Mouse (Mus musculus): ENCODE results near the gene Kbtbd7. TPM values are rescaled to one million over a fixed set of nuclear protein-coding genes. Genes with fewer than 3 reads are reported as not detected.
"Not testable (repeated sequence)": the region's sequence is repeated elsewhere in the genome, so short reads cannot be mapped to it uniquely, and the experiment has no call there.

The Kbtbd7 gene
- polyA plus RNA-seq, 1 experiment from 2014 or later = 22.0 TPM

GRCm38 (mm10) chr14:79426730-79427365 lies 537 bp downstream of the Kbtbd7 start:
- peak overlapping the region; percentile 50 for H3K4me3 ChIP-seq (ENCODE audit: low read depth, low read length)
- not testable (repeated sequence) for H3K9me3 ChIP-seq (replicated peaks; ENCODE audit: control insufficient read depth, low read length); DNase-seq (ENCODE audit: low spot score); H3K36me3 ChIP-seq (replicated peaks; ENCODE audit: control insufficient read depth, insufficient read depth, low read depth, low read length); H3K27ac ChIP-seq (replicated peaks; ENCODE audit: low read depth, low read length); H3K4me1 ChIP-seq (ENCODE audit: control insufficient read depth, insufficient read depth, low read length); H3K27me3 ChIP-seq (ENCODE audit: control insufficient read depth, insufficient read depth, low read length)
- 74% methylated on average over 6 of the region's 59 CpGs for WGBS
- H3K9ac ChIP-seq (replicated peaks; ENCODE audit: low read length) = peak overlapping the region; percentile 75
- ATAC-seq (replicated peaks; ENCODE audit: insufficient number of reproducible peaks, low FRiP score, low TSS enrichment, low read depth) = peak; percentile 51
- peak overlapping the region; percentile 40 for H3K4me2 ChIP-seq (ENCODE audit: low read depth, low read length)

GRCm38 (mm10) chr14:79434068-79434467 lies 7.8 kb downstream of the Kbtbd7 start:
- no peak for DNase-seq (ENCODE audit: low spot score)
- no peaks in the 10 kb centered on the region for H3K4me1 ChIP-seq (ENCODE audit: control insufficient read depth, insufficient read depth, low read length)
- H3K9ac ChIP-seq (replicated peaks; ENCODE audit: low read length) = no peak overlapping the region
- H3K9me3 ChIP-seq (replicated peaks; ENCODE audit: control insufficient read depth, low read length) = no peaks in the 10 kb centered on the region
- H3K4me3 ChIP-seq (ENCODE audit: low read depth, low read length) = no peak overlapping the region
- H3K4me2 ChIP-seq (ENCODE audit: low read depth, low read length) = no peak overlapping the region
- 80% methylated on average over 1 of the region's 1 CpGs for WGBS
- no peak for ATAC-seq (replicated peaks; ENCODE audit: insufficient number of reproducible peaks, low FRiP score, low TSS enrichment, low read depth)
- no peaks in the 10 kb centered on the region for H3K36me3 ChIP-seq (replicated peaks; ENCODE audit: control insufficient read depth, insufficient read depth, low read depth, low read length)
- H3K27ac ChIP-seq (replicated peaks; ENCODE audit: low read depth, low read length) = no peak overlapping the region
- no peaks in the 10 kb centered on the region for H3K27me3 ChIP-seq (ENCODE audit: control insufficient read depth, insufficient read depth, low read length)

- Histone ChIP-seq H3K9ac (replicated peaks; ENCODE audit: low read length) (no peak overlapping the region), H3K4me2 (ENCODE audit: low read depth, low read length) (no peak overlapping the region), H3K27me3 (ENCODE audit: control insufficient read depth, insufficient read depth, low read length) (no peaks in the 10 kb centered on the region), H3K4me3 (ENCODE audit: low read depth, low read length) (no peak overlapping the region), H3K36me3 (replicated peaks; ENCODE audit: control insufficient read depth, insufficient read depth, low read depth, low read length) (no peaks in the 10 kb centered on the region), H3K4me1 (ENCODE audit: control insufficient read depth, insufficient read depth, low read length) (no peaks in the 10 kb centered on the region), H3K9me3 (replicated peaks; ENCODE audit: control insufficient read depth, low read length) (no peaks in the 10 kb centered on the region), H3K27ac (replicated peaks; ENCODE audit: low read depth, low read length) (no peak overlapping the region)
- WGBS = 91% methylated on average over 2 of the region's 2 CpGs
- ATAC-seq (replicated peaks; ENCODE audit: insufficient number of reproducible peaks, low FRiP score, low TSS enrichment, low read depth) (no peak), DNase-seq (ENCODE audit: low spot score) (no peak)
Measured at GRCm38 (mm10) chr14:79440655-79441054, 14.3 kb downstream of the Kbtbd7 start.

GRCm38 (mm10) chr14:79441441-79441840 lies 15.1 kb downstream of the Kbtbd7 start:
- DNase-seq (ENCODE audit: low spot score) = no peak
- H3K27me3 ChIP-seq (ENCODE audit: control insufficient read depth, insufficient read depth, low read length) = no peaks in the 10 kb centered on the region
- no peak for ATAC-seq (replicated peaks; ENCODE audit: insufficient number of reproducible peaks, low FRiP score, low TSS enrichment, low read depth)
- H3K27ac ChIP-seq (replicated peaks; ENCODE audit: low read depth, low read length) = no peak overlapping the region
- H3K9me3 ChIP-seq (replicated peaks; ENCODE audit: control insufficient read depth, low read length) = no peaks in the 10 kb centered on the region
- no peaks in the 10 kb centered on the region for H3K4me1 ChIP-seq (ENCODE audit: control insufficient read depth, insufficient read depth, low read length)
- no peaks in the 10 kb centered on the region for H3K36me3 ChIP-seq (replicated peaks; ENCODE audit: control insufficient read depth, insufficient read depth, low read depth, low read length)
- H3K4me2 ChIP-seq (ENCODE audit: low read depth, low read length) = no peak overlapping the region
- WGBS = 85% methylated on average over 5 of the region's 5 CpGs
- H3K9ac ChIP-seq (replicated peaks; ENCODE audit: low read length) = no peak overlapping the region
- H3K4me3 ChIP-seq (ENCODE audit: low read depth, low read length) = no peak overlapping the region

GRCm38 (mm10) chr14:79444601-79445000 lies 18.3 kb downstream of the Kbtbd7 start:
- Histone ChIP-seq H3K9me3 (replicated peaks; ENCODE audit: control insufficient read depth, low read length) (no peaks in the 10 kb centered on the region), H3K36me3 (replicated peaks; ENCODE audit: control insufficient read depth, insufficient read depth, low read depth, low read length) (no peaks in the 10 kb centered on the region), H3K27ac (replicated peaks; ENCODE audit: low read depth, low read length) (no peak overlapping the region), H3K4me2 (ENCODE audit: low read depth, low read length) (no peak overlapping the region), H3K4me3 (ENCODE audit: low read depth, low read length) (no peak overlapping the region), H3K9ac (replicated peaks; ENCODE audit: low read length) (no peak overlapping the region), H3K27me3 (ENCODE audit: control insufficient read depth, insufficient read depth, low read length) (no peaks in the 10 kb centered on the region), H3K4me1 (ENCODE audit: control insufficient read depth, insufficient read depth, low read length) (no peaks in the 10 kb centered on the region)
- no peak for DNase-seq (ENCODE audit: low spot score)
- 89% methylated on average over 9 of the region's 9 CpGs for WGBS
- no peak for ATAC-seq (replicated peaks; ENCODE audit: insufficient number of reproducible peaks, low FRiP score, low TSS enrichment, low read depth)

- H3K27ac ChIP-seq (replicated peaks; ENCODE audit: low read depth, low read length) = no peak overlapping the region
- H3K4me3 ChIP-seq (ENCODE audit: low read depth, low read length) = no peak overlapping the region
- H3K36me3 ChIP-seq (replicated peaks; ENCODE audit: control insufficient read depth, insufficient read depth, low read depth, low read length) = no peaks in the 10 kb centered on the region
- H3K9me3 ChIP-seq (replicated peaks; ENCODE audit: control insufficient read depth, low read length) = no peaks in the 10 kb centered on the region
- WGBS = 57% methylated on average over 16 of the region's 16 CpGs
- no peaks in the 10 kb centered on the region for H3K4me1 ChIP-seq (ENCODE audit: control insufficient read depth, insufficient read depth, low read length)
- peak; percentile 40 for DNase-seq (ENCODE audit: low spot score)
- no peaks in the 10 kb centered on the region for H3K27me3 ChIP-seq (ENCODE audit: control insufficient read depth, insufficient read depth, low read length)
- H3K9ac ChIP-seq (replicated peaks; ENCODE audit: low read length) = no peak overlapping the region
- H3K4me2 ChIP-seq (ENCODE audit: low read depth, low read length) = no peak overlapping the region
- ATAC-seq (replicated peaks; ENCODE audit: insufficient number of reproducible peaks, low FRiP score, low TSS enrichment, low read depth) = no peak
Measured at GRCm38 (mm10) chr14:79445055-79445620, 18.8 kb downstream of the Kbtbd7 start.

GRCm38 (mm10) chr14:79451681-79452590 lies 25.6 kb downstream of the Kbtbd7 start, which contains the start of gene Kbtbd6:
TSS of gene Kbtbd6 (plus strand) at chr14:79451835.
- not testable (repeated sequence) for H3K4me1 ChIP-seq (ENCODE audit: control insufficient read depth, insufficient read depth, low read length); H3K27me3 ChIP-seq (ENCODE audit: control insufficient read depth, insufficient read depth, low read length); H3K9me3 ChIP-seq (replicated peaks; ENCODE audit: control insufficient read depth, low read length); H3K36me3 ChIP-seq (replicated peaks; ENCODE audit: control insufficient read depth, insufficient read depth, low read depth, low read length)
- H3K4me3 ChIP-seq (ENCODE audit: low read depth, low read length) = peak within 1 kb of the TSS; percentile 50
- 12% methylated on average over 32 of the region's 89 CpGs for WGBS
- peak within 1 kb of the TSS; percentile 28; the same call in 1 of the 2 replicates for H3K27ac ChIP-seq (replicated peaks; ENCODE audit: low read depth, low read length)
- ATAC-seq (replicated peaks; ENCODE audit: insufficient number of reproducible peaks, low FRiP score, low TSS enrichment, low read depth) (peak; percentile 83), DNase-seq (ENCODE audit: low spot score) (peak; percentile 97)
- peak within 1 kb of the TSS; percentile 76 for H3K4me2 ChIP-seq (ENCODE audit: low read depth, low read length)
- H3K9ac ChIP-seq (replicated peaks; ENCODE audit: low read length) = peak within 1 kb of the TSS; percentile 61

GRCm38 (mm10) chr14:79452591-79452934 lies 26.3 kb downstream of the Kbtbd7 start:
- WGBS = 97% methylated on average over 4 of the region's 10 CpGs
- DNase-seq (ENCODE audit: low spot score) = not testable (repeated sequence)

More at GRCm38 (mm10) chr14:79452591-79452934, 26.3 kb downstream of the Kbtbd7 start:
- not testable (repeated sequence) for H3K4me2 ChIP-seq (ENCODE audit: low read depth, low read length); H3K36me3 ChIP-seq (replicated peaks; ENCODE audit: control insufficient read depth, insufficient read depth, low read depth, low read length); H3K27me3 ChIP-seq (ENCODE audit: control insufficient read depth, insufficient read depth, low read length); H3K9me3 ChIP-seq (replicated peaks; ENCODE audit: control insufficient read depth, low read length); H3K4me3 ChIP-seq (ENCODE audit: low read depth, low read length); H3K9ac ChIP-seq (replicated peaks; ENCODE audit: low read length); H3K27ac ChIP-seq (replicated peaks; ENCODE audit: low read depth, low read length); H3K4me1 ChIP-seq (ENCODE audit: control insufficient read depth, insufficient read depth, low read length)
- ATAC-seq (replicated peaks; ENCODE audit: insufficient number of reproducible peaks, low FRiP score, low TSS enrichment, low read depth) = peak; percentile 20
